Mouse (Mus musculus): ENCODE measurements around the gene Parp6. TPM values are rescaled to one million over a fixed set of nuclear protein-coding genes. Genes with fewer than 3 reads are reported as not detected.

The Parp6 gene
- total and polyA plus RNA-seq, 3 experiments = 6.4 to 13.8 TPM; not detected in 1

DNA sequence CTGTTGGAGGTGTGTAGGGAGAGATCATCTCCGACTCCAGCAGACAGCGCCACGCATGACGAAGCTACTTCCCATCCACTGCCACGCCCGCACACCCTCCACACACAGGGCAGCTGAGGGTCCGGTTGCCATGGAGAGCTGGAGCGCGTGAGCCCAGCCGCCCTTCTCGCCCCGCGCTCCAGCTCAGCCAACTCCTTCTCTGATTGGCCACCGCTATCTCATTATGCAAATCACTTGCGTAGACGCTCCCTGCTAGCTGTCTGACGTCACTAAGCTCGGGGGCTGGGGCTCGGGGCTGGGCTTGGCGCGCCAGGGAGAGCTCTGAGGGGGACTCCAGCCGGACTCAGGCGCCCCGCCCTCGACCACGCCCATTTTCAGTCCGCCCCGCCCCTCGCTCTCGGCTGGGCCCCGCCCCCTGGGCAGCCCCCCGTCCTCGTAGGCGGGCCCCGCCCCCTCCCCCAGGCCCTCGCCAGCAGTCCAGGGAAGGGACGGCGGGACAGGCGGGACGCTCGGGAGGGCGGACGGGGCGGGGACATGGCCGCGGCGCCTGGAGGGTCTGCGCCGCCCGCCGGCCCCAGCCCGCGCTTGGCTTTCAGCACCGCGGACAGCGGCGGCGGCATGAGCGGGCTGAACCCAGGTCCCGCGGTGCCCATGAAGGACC lies 39.1 kb upstream of the Parp6 start, which contains the start of gene Celf6:
TSS of gene Celf6 (plus strand) at position 74 of the 661 bp plus-strand sequence.
- H3K4me1 ChIP-seq (ENCODE audit: control insufficient read depth in 1 of 2, insufficient read depth in 2 of 2, low read length in 2 of 2) = peaks cover 0 to 19% of the 10 kb centered on the region in 2 experiments; a peak in 2 of 4 replicates
- H3K9ac ChIP-seq (ENCODE audit: control insufficient read depth, low read depth, low read length, poor library complexity, severe bottlenecking) = no peak within 1 kb of the TSS
- H3K27me3 ChIP-seq (ENCODE audit: control insufficient read depth in 1 of 2, insufficient read depth in 2 of 2, low read length in 2 of 2) = peaks cover 0 to 5% of the 10 kb centered on the region in 2 experiments; a peak in 2 of 4 replicates
- H3K79me2 ChIP-seq (ENCODE audit: control insufficient read depth, insufficient read depth, low read length, poor library complexity) = no peaks in the 10 kb centered on the region
- TF ChIP-seq ETS1 (IDR thresholded peaks at IDR 0.05; ENCODE audit: low read depth, low read length) = peak; percentile 55; the same call in 1 of the 2 replicates
- peak in 1 of 2 experiments; percentile 3; a peak in 1 of 4 replicates for TF ChIP-seq EP300 (IDR thresholded peaks at IDR 0.05; ENCODE audit: low read depth in 1 of 2, low read length in 2 of 2)
- TF ChIP-seq SIN3A (IDR thresholded peaks at IDR 0.05; ENCODE audit: low read length) = peak; percentile 94
- TF ChIP-seq ZMIZ1 (IDR thresholded peaks at IDR 0.05; ENCODE audit: low read depth, low read length) = no peak
- TF ChIP-seq USF2 (IDR thresholded peaks at IDR 0.05; ENCODE audit: borderline replicate concordance in 1 of 2, insufficient read depth in 1 of 2, low read depth in 1 of 2, low read length in 2 of 2) = no peak
- TF ChIP-seq GABPA (IDR thresholded peaks at IDR 0.05; ENCODE audit: low read depth, low read length) = no peak
- 0 out of 2 replicates have a peak, but pooled peaks have one; percentile 31 for TF ChIP-seq HCFC1 (IDR thresholded peaks at IDR 0.05; ENCODE audit: low read depth, low read length)
- no peak for TF ChIP-seq SMC3 (IDR thresholded peaks at IDR 0.05; ENCODE audit: low read depth, low read length)
- no peak for TF ChIP-seq RAD21 (IDR thresholded peaks at IDR 0.05; ENCODE audit: low read depth, low read length)
- no peak for TF ChIP-seq UBTF (IDR thresholded peaks at IDR 0.05; ENCODE audit: borderline replicate concordance, insufficient read depth, low read depth, low read length)
- TF ChIP-seq MXI1 (IDR thresholded peaks at IDR 0.05; ENCODE audit: low read depth, low read length) = peak; percentile 97
- TF ChIP-seq MAZ (IDR thresholded peaks at IDR 0.05; ENCODE audit: low read depth, low read length) = peak; percentile 84; the same call in 1 of the 2 replicates
- peak; percentile 38 for TF ChIP-seq GATA1 (IDR thresholded peaks at IDR 0.05; ENCODE audit: low read depth, low read length)
- TF ChIP-seq E2F4 (IDR thresholded peaks at IDR 0.05; ENCODE audit: borderline replicate concordance, low read depth, low read length) = no peak
- no peak for TF ChIP-seq BHLHE40 (IDR thresholded peaks at IDR 0.05; ENCODE audit: borderline replicate concordance, low read depth, low read length)
- TF ChIP-seq MAX (IDR thresholded peaks at IDR 0.05; ENCODE audit: low read length) = peak; percentile 75
- no peak for TF ChIP-seq POLR2AphosphoS2 (IDR thresholded peaks at IDR 0.05; ENCODE audit: low read length)
- TF ChIP-seq ZKSCAN1 (IDR thresholded peaks at IDR 0.05; ENCODE audit: low read depth, low read length) = no peak
- no peak for TF ChIP-seq ZNF384 (IDR thresholded peaks at IDR 0.05; ENCODE audit: low read depth, low read length)
- TF ChIP-seq POLR2AphosphoS5 (IDR thresholded peaks at IDR 0.05; ENCODE audit: borderline replicate concordance, low read depth, low read length) = no peak
- peak; percentile 98 for DNase-seq (ENCODE audit: low read depth, low spot score)
- H3K4me3 ChIP-seq (ENCODE audit: control insufficient read depth in 1 of 2, insufficient read depth in 1 of 2, low read depth in 2 of 2, low read length in 2 of 2) = peak within 1 kb of the TSS in 1 of 2 experiments; percentile 5; a peak in 2 of 4 replicates
- H3K27ac ChIP-seq (ENCODE audit: control insufficient read depth, low read depth, low read length) = no peak within 1 kb of the TSS
- H3K9me3 ChIP-seq (replicated peaks; ENCODE audit: insufficient read depth, low read length) = no peaks in the 10 kb centered on the region
- H3K36me3 ChIP-seq (ENCODE audit: control insufficient read depth in 1 of 2, insufficient read depth in 2 of 2, low read length in 2 of 2) = peaks cover 0 to 5% of the 10 kb centered on the region in 2 experiments; a peak in 2 of 4 replicates

Data from MEL (cell line).